Mouse (Mus musculus) frontal cortex, postnatal 25 days (tissue): ENCODE data around the gene Ankfn1.

Experiments
- DNase-seq, 2 experiments: peaks; one replicate each; pipeline ENCODE4 v3.0.0; 2022; ENCODE audit warnings: low spot score in 2 of 2

Gene Ankfn1

GRCm38 (mm10) chr11:89676922-89677321 lies 100.5 kb downstream of the Ankfn1 start:
- no peak for DNase-seq

GRCm38 (mm10) chr11:89673916-89674507 lies 103.4 kb downstream of the Ankfn1 start:
- DNase-seq, result no peak

GRCm38 (mm10) chr11:89672510-89673085 lies 104.9 kb downstream of the Ankfn1 start:
- no peak for DNase-seq

GRCm38 (mm10) chr11:89665170-89665880 lies 112.1 kb downstream of the Ankfn1 start:
- no peak for DNase-seq

GRCm38 (mm10) chr11:89659048-89659447 lies 118.4 kb downstream of the Ankfn1 start:
- DNase-seq, result no peak

GRCm38 (mm10) chr11:89656556-89656955 lies 120.9 kb downstream of the Ankfn1 start:
- DNase-seq, result no peak

- no peak for DNase-seq
These were observed 141.7 kb downstream of the Ankfn1 start for GRCm38 (mm10) chr11:89635740-89636139.

GRCm38 (mm10) chr11:89631315-89631714 lies 146.1 kb downstream of the Ankfn1 start:
- DNase-seq, result no peak

GRCm38 (mm10) chr11:89628562-89628961 lies 148.9 kb downstream of the Ankfn1 start:
- no peak for DNase-seq

GRCm38 (mm10) chr11:89627232-89627631 lies 150.2 kb downstream of the Ankfn1 start:
- DNase-seq, result no peak

GRCm38 (mm10) chr11:89623698-89624445 lies 153.6 kb downstream of the Ankfn1 start:
- no peak for DNase-seq

- DNase-seq, result no peak
These were observed 157.5 kb downstream of the Ankfn1 start for GRCm38 (mm10) chr11:89619955-89620354.

- DNase-seq, result no peak
These were observed 161.6 kb downstream of the Ankfn1 start for GRCm38 (mm10) chr11:89615806-89616205.

- DNase-seq, result no peak
These were observed 165.9 kb downstream of the Ankfn1 start for GRCm38 (mm10) chr11:89611596-89611995.

GRCm38 (mm10) chr11:89608071-89608470 lies 169.4 kb downstream of the Ankfn1 start:
- no peak for DNase-seq

- DNase-seq, result no peak
These were observed 170.2 kb downstream of the Ankfn1 start for GRCm38 (mm10) chr11:89607270-89607669.

- DNase-seq, result no peak
These were observed 171.1 kb downstream of the Ankfn1 start for GRCm38 (mm10) chr11:89606346-89606745.

GRCm38 (mm10) chr11:89602966-89603365 lies 174.5 kb downstream of the Ankfn1 start:
- DNase-seq, result no peak

GRCm38 (mm10) chr11:89600921-89601515 lies 176.4 kb downstream of the Ankfn1 start:
- no peak for DNase-seq

GRCm38 (mm10) chr11:89590273-89590874 lies 187.1 kb downstream of the Ankfn1 start:
- no peak for DNase-seq

- no peak for DNase-seq
These were observed 191.1 kb downstream of the Ankfn1 start for GRCm38 (mm10) chr11:89586341-89586740.

- no peak for DNase-seq
These were observed 197.6 kb downstream of the Ankfn1 start for GRCm38 (mm10) chr11:89579826-89580225.
